Mouse (Mus musculus) ES-Bruce4 (cell line): Measurements from ENCODE around the gene Siglec1.

Source experiments
- CTCF ChIP-seq: IDR thresholded peaks from one replicate; pipeline ENCODE4 v1.8.1; 2011; ENCODE audit warnings: low read depth, low read length
- EP300 ChIP-seq: IDR thresholded peaks from 2 replicates; pipeline ENCODE4 v1.6.1; 2011; ENCODE audit warnings: low read depth, low read length; ENCODE audit not compliant: insufficient read depth
- POLR2A ChIP-seq: IDR thresholded peaks from one replicate; pipeline ENCODE4 v1.8.1; 2011; ENCODE audit warnings: low read length; ENCODE audit not compliant: insufficient read depth

- no peak for TF ChIP-seq CTCF
- TF ChIP-seq POLR2A, result no peak
- no peak for TF ChIP-seq EP300
These were observed 40.7 kb upstream of the Siglec1 start, which contains the start of gene Hspa12b for GRCm38 (mm10) chr2:131127161-131127730.
